Mouse (Mus musculus) midbrain, postnatal 0 days (tissue): ENCODE results near the gene Cdk14. TPM values are rescaled to one million over a fixed set of nuclear protein-coding genes. Genes with fewer than 3 reads are reported as not detected.

ENCODE experiments used
- ATAC-seq: fragments of 200-750 bp; cut with Nextera tagmentation; 2 replicates; pipeline ENCODE4 v1.8.0; 2017; ENCODE audit warnings: moderate number of reproducible peaks, mild to moderate bottlenecking, moderate TSS enrichment, moderate library complexity; ENCODE audit not compliant: low FRiP score
- DNase-seq: peaks from one replicate; pipeline ENCODE4 v3.0.0-alpha.2; 2015; ENCODE audit warnings: low spot score
- H3K27ac ChIP-seq: fragments of 300-500 bp; sonication (generic); 2 replicates; pipeline ENCODE4 v1.5.1; 2014; ENCODE audit warnings: low read depth, mild to moderate bottlenecking, low read length, mixed read lengths
- H3K27me3 ChIP-seq: fragments of 300-500 bp; sonication (generic); 2 replicates; pipeline ENCODE4 v1.6.1; 2014; ENCODE audit warnings: low read length, control low read depth, mixed read lengths; ENCODE audit not compliant: insufficient read depth
- H3K36me3 ChIP-seq: fragments of 300-500 bp; sonication (generic); 2 replicates; pipeline ENCODE4 v1.6.1; 2014; ENCODE audit warnings: low read length, control low read depth, mixed read lengths; ENCODE audit not compliant: insufficient read depth
- H3K4me1 ChIP-seq: fragments of 300-500 bp; sonication (generic); 2 replicates; pipeline ENCODE4 v1.6.1; 2014; ENCODE audit warnings: mild to moderate bottlenecking, control low read depth, antibody characterized with exemption, low read length, mixed read lengths; ENCODE audit not compliant: insufficient read depth
- H3K4me2 ChIP-seq: fragments of 300-500 bp; sonication (generic); 2 replicates; pipeline ENCODE4 v1.6.1; 2014; ENCODE audit warnings: low read depth, mild to moderate bottlenecking, low read length, mixed read lengths; ENCODE audit not compliant: poor library complexity, severe bottlenecking
- H3K4me3 ChIP-seq: fragments of 300-500 bp; sonication (generic); 2 replicates; pipeline ENCODE4 v1.5.1; 2014; ENCODE audit warnings: low read depth, mild to moderate bottlenecking, low read length, moderate library complexity
- H3K9ac ChIP-seq: fragments of 300-500 bp; sonication (generic); replicated peaks from 2 replicates; pipeline ENCODE4 v1.6.1; 2014; ENCODE audit warnings: mild to moderate bottlenecking, low read length, moderate library complexity, mixed read lengths; ENCODE audit not compliant: poor library complexity, severe bottlenecking
- H3K9me3 ChIP-seq: fragments of 300-500 bp; sonication (generic); 2 replicates; pipeline ENCODE4 v1.6.1; 2016; ENCODE audit warnings: low read length, control low read depth
- CTCF ChIP-seq: IDR thresholded peaks from 2 replicates; pipeline ENCODE4 v1.5.1; 2016; ENCODE audit warnings: antibody characterized with exemption, mild to moderate bottlenecking
- WGBS: fragments of 180-500 bp; shearing (Covaris S2); extraction: QIAGEN DNeasy Blood & Tissue Kit; methylation state at CpG from one replicate; pipeline ENCODE4 v1.1.7; 2014; 5-methylcytosine and 5-hydroxymethylcytosine counted together
- polyA plus RNA-seq: library from polyadenylated mRNA; unstranded; fragments of >200 nt; fragmentation: Nextera tagmentation; extraction: Ambion mirVana; gene quantifications from 2 replicates; pipeline ENCODE4 v1.2.1, GENCODE M21; 2015
- total RNA-seq: library from RNA; depleted of rRNA; stranded (reverse); fragments of >200 nt; gene quantifications from 2 replicates; pipeline ENCODE4 v1.2.3, GENCODE M21; 2014; rRNA removed

Cdk14 gene
- total RNA-seq (84.4 and 86.4 TPM in 2 replicates), polyA plus RNA-seq (45.1 and 45.6 TPM in 2 replicates)

GRCm38 (mm10) chr5:5419992-5420455 is at the start of gene Cdk14:
Gene Cdk14, minus strand, starts transcription at chr5:5420312.
- Histone ChIP-seq H3K4me1 (no peaks in the 10 kb centered on the region), H3K4me2 (no peak within 1 kb of the TSS), H3K4me3 (no peak within 1 kb of the TSS), H3K27ac (no peak within 1 kb of the TSS), H3K36me3 (no peaks in the 10 kb centered on the region), H3K27me3 (no peaks in the 10 kb centered on the region), H3K9me3 (no peaks in the 10 kb centered on the region), H3K9ac (no peak within 1 kb of the TSS)
- 84% methylated on average over 9 of the region's 9 CpGs for WGBS
- DNase-seq (no peak), ATAC-seq (no peak)
- TF ChIP-seq CTCF, result no peak

- Histone ChIP-seq H3K9me3 (no peaks in the 10 kb centered on the region), H3K27ac (no peak overlapping the region), H3K4me3 (no peak overlapping the region), H3K4me2 (no peak overlapping the region), H3K27me3 (no peaks in the 10 kb centered on the region), H3K4me1 (no peaks in the 10 kb centered on the region), H3K36me3 (no peaks in the 10 kb centered on the region), H3K9ac (no peak overlapping the region)
- ATAC-seq (no peak), DNase-seq (no peak)
- WGBS, result 74% methylated on average over 1 of the region's 1 CpGs
- no peak for TF ChIP-seq CTCF
Observed at GRCm38 (mm10) chr5:5465256-5465655, 45.1 kb upstream of the Cdk14 start.

GRCm38 (mm10) chr5:5431746-5432438 is 11.8 kb upstream of the Cdk14 start:
- Histone ChIP-seq H3K4me1 (no peaks in the 10 kb centered on the region), H3K4me2 (no peak overlapping the region), H3K27ac (no peak overlapping the region), H3K9ac (no peak overlapping the region), H3K36me3 (no peaks in the 10 kb centered on the region), H3K27me3 (no peaks in the 10 kb centered on the region), H3K4me3 (no peak overlapping the region), H3K9me3 (no peaks in the 10 kb centered on the region)
- DNase-seq, result no peak
- peak; percentile 84 for ATAC-seq
- no peak for TF ChIP-seq CTCF
- 28% methylated on average over 5 of the region's 5 CpGs for WGBS

- WGBS, result 85% methylated on average over 6 of the region's 6 CpGs
- no peaks in the 10 kb centered on the region for H3K9me3 ChIP-seq
- H3K4me2 ChIP-seq, result no peak overlapping the region
- no peaks in the 10 kb centered on the region for H3K36me3 ChIP-seq
- no peaks in the 10 kb centered on the region for H3K27me3 ChIP-seq
- H3K4me1 ChIP-seq, result no peaks in the 10 kb centered on the region
- H3K4me3 ChIP-seq, result no peak overlapping the region
- no peak for TF ChIP-seq CTCF
- no peak for DNase-seq
- no peak for ATAC-seq
- H3K9ac ChIP-seq, result no peak overlapping the region
- no peak overlapping the region for H3K27ac ChIP-seq
Observed at GRCm38 (mm10) chr5:5423723-5424171, 3.6 kb upstream of the Cdk14 start.

- no peak overlapping the region for H3K4me2 ChIP-seq
- DNase-seq (no peak), ATAC-seq (no peak)
- no peaks in the 10 kb centered on the region for H3K4me1 ChIP-seq
- no peaks in the 10 kb centered on the region for H3K27me3 ChIP-seq
- no peak for TF ChIP-seq CTCF
- H3K9me3 ChIP-seq, result no peaks in the 10 kb centered on the region
- 99% methylated on average over 4 of the region's 4 CpGs for WGBS
- H3K27ac ChIP-seq, result no peak overlapping the region
- no peak overlapping the region for H3K4me3 ChIP-seq
- H3K9ac ChIP-seq, result no peak overlapping the region
- H3K36me3 ChIP-seq, result no peaks in the 10 kb centered on the region
Observed at GRCm38 (mm10) chr5:5423081-5423480, 3.0 kb upstream of the Cdk14 start.

GRCm38 (mm10) chr5:5421439-5421838 is 1.3 kb upstream of the Cdk14 start:
- H3K4me3 ChIP-seq, result no peak overlapping the region
- WGBS, result 87% methylated on average over 2 of the region's 2 CpGs

More at GRCm38 (mm10) chr5:5421439-5421838, 1.3 kb upstream of the Cdk14 start:
- no peaks in the 10 kb centered on the region for H3K27me3 ChIP-seq
- no peak overlapping the region for H3K4me2 ChIP-seq
- no peak for TF ChIP-seq CTCF
- no peak overlapping the region for H3K9ac ChIP-seq
- no peaks in the 10 kb centered on the region for H3K36me3 ChIP-seq
- DNase-seq (no peak), ATAC-seq (no peak)
- H3K4me1 ChIP-seq, result no peaks in the 10 kb centered on the region
- no peak overlapping the region for H3K27ac ChIP-seq
- no peaks in the 10 kb centered on the region for H3K9me3 ChIP-seq
